Mouse (Mus musculus) adrenal gland (tissue): ENCODE data around the gene Dcst1.

Source experiments
- intact Hi-C: fragments of 180-260 bp; cut with DNase I; formaldehyde crosslinking; loops from one replicate; pipeline ENCODE4 v1.15.1; 2025
- long read RNA-seq, 2 experiments: library from polyadenylated mRNA; unstranded; transcript quantifications; one replicate each; pipeline ENCODE4 v2.0.0; 2020; ENCODE audit warnings: borderline replicate concordance in 1 of 2; ENCODE audit not compliant: insufficient replicate concordance in 1 of 2

Dcst1 gene
- long read RNA-seq, experiment 1, result 0 reads
- long read RNA-seq, experiment 2, result 0 reads

- intact Hi-C loops, result no loop called here
These were observed at the start of gene Dcst1 for GRCm38 (mm10) chr3:89365153-89365485. Dcst1 (minus strand) TSS chr3:89365253.

- intact Hi-C loops, result no loop called here
These were observed 46.7 kb upstream of the Dcst1 start, which contains the start of gene Flad1 for GRCm38 (mm10) chr3:89411490-89412393. Flad1 (minus strand) TSS chr3:89411870.

- intact Hi-C loops, result no loop called here
These were observed 45.8 kb upstream of the Dcst1 start for GRCm38 (mm10) chr3:89410864-89411263.

- intact Hi-C loops, result no loop called here
These were observed 44.6 kb upstream of the Dcst1 start for GRCm38 (mm10) chr3:89409701-89410100.

- intact Hi-C loops, result no loop called here
These were observed 43.4 kb upstream of the Dcst1 start for GRCm38 (mm10) chr3:89408448-89408847.

GRCm38 (mm10) chr3:89406887-89407286 lies 41.8 kb upstream of the Dcst1 start:
- intact Hi-C loops, result no loop called here

GRCm38 (mm10) chr3:89402693-89403092 lies 37.6 kb upstream of the Dcst1 start, which contains the start of gene Lenep:
Lenep (minus strand) TSS chr3:89402793.
- intact Hi-C loops, result no loop called here

GRCm38 (mm10) chr3:89401329-89401728 lies 36.3 kb upstream of the Dcst1 start:
- intact Hi-C loops, result no loop called here

- intact Hi-C loops, result no loop called here
These were observed 31.6 kb upstream of the Dcst1 start for GRCm38 (mm10) chr3:89396654-89397005.

GRCm38 (mm10) chr3:89395806-89396653 lies 31.0 kb upstream of the Dcst1 start:
- intact Hi-C loops, result no loop called here

- intact Hi-C loops, result no loop called here
These were observed 30.4 kb upstream of the Dcst1 start for GRCm38 (mm10) chr3:89395419-89395805.

GRCm38 (mm10) chr3:89394894-89395256 lies 29.8 kb upstream of the Dcst1 start:
- intact Hi-C loops, result no loop called here

GRCm38 (mm10) chr3:89394006-89394893 lies 29.2 kb upstream of the Dcst1 start, which contains the start of gene Zbtb7b:
Zbtb7b (minus strand) TSS chr3:89394776.
- intact Hi-C loops, result no loop called here

- intact Hi-C loops, result no loop called here
These were observed 28.6 kb upstream of the Dcst1 start for GRCm38 (mm10) chr3:89393605-89394004.

- intact Hi-C loops, result no loop called here
These were observed 27.8 kb upstream of the Dcst1 start for GRCm38 (mm10) chr3:89392871-89393311.

GRCm38 (mm10) chr3:89391663-89392511 lies 26.8 kb upstream of the Dcst1 start:
- intact Hi-C loops, result no loop called here

GRCm38 (mm10) chr3:89390699-89391662 lies 25.9 kb upstream of the Dcst1 start:
- intact Hi-C loops, result no loop called here

GRCm38 (mm10) chr3:89390111-89390515 lies 25.1 kb upstream of the Dcst1 start:
- intact Hi-C loops, result no loop called here
